Mouse (Mus musculus) spleen, postnatal 10 days (tissue): ENCODE measurements around the gene Rab1b.
"Not testable (repeated sequence)": the region's sequence is repeated elsewhere in the genome, so short reads cannot be mapped to it uniquely, and the experiment has no call there.

Experiments used
- DNase-seq, 2 experiments: peaks; one replicate each; pipeline ENCODE4 v3.0.0; 2021 to 2022; ENCODE audit warnings: low spot score in 2 of 2

The Rab1b gene

DNA sequence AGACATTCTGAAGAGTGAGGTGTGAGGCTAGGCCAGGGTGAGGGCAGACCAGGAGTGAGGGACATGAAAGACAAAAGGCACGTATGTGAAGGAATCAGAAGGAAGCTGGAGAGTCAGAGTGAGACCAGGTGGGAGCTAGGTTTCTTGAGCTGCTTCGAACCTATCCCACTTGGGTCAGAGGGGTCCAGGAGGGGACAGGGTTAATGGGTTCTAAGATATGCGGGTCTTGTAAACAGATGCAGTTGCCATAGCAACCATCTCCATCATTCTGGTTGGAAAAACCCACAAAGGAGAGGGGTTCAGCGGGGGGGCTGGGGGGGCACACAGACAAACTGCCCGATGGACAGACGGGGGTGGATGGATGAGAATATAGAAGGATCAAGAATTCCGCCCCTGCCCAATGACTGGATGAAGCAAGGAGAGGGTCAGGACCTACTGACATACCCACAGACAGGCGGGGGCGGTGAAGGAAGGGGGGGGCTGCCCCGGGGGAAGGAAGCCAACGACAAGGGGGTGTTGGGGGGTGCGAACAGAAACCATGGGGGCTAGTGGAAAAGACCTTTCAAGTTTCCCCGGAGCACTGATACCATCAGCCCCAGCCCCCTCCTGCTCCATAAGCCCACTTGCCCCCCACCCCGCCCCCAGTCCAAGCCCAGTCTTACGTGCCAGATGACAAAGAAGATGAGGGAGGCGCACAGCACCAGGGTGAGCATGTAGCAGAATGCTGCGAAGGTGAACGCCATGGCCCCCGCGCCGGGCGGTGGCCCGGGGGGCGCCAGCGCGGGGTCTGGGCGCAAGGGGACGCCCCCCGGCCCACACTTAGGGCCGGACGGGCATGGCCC lies 9.1 kb downstream of the Rab1b start:
- no peak for DNase-seq

DNA sequence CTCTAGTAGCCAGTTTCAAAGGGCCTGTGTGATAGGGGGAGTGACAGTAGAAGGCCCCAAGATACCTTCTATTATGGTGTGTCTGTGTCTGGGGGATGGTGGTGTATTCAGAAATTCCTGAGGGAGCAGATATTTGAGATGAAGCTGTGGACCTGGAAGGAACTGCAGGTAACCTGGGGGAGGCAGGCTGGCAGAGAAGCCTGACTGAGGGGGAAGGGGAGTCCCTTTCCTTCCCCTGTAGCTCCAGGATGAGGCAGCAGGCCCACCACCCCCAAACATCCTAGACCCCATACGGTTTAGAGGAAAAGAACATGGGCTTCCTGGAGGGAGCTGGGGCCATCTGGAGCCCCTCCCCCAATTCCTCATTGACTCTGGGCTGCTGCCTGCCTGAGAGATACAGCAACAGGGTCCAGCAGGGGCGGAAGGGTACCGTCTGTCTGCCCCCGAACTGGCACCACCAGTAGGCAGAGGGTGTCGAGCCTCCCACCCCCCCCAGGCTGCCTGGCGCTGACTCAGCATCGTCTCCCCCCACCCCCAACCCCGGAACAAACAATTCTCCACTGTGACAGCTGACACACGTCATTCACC lies 10.9 kb downstream of the Rab1b start:
- no peak for DNase-seq

DNA sequence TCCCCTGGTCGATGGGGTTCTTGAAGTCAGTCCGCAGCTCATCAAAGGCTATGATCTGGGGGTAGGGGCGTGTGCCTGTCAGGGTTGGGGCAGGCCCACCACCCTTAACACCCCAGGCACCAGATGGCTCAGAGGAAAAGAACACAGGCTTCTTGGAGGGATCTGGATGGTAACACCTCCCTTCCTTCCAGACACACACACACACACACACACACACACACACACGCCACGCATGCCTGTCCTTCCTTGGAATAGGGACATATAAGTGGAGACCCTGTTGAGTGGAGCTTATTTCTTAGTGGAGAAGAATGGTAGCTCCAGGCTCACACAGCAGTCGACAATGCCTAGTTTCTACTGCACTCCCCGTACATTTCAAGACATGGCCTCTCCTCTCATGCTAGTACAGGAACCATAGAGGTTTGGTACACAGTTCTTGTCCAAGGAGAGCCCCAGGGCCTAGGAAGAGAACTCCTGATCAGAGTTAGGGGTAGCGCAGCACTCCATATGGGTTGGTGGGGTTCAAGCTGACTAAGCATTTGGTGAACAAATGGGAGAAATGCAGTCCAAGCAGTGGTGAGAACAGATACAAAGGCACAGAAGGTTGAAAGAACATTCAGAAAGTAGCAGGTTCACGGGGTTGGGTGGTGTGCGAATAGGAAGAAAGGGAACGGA lies 12.0 kb downstream of the Rab1b start:
- no peak for DNase-seq

DNA sequence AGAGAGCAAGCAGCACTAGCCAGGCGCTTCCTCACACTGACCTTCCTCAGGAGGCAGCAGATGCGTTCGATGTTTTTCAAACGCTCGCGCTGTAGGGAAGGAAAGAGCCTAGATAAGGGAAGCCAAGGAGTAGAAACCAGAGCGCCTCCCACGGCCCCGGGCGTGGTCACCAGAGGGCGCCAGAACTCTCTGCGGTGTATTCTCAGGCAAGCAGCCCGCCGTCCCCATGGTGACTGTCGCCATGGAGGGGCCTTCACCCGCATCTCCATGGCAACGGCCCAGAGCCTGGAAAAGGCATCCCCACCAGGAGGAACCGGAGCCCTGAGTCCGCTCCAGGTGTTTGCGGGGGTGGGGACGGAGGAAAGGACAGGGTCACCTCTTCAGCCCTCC lies 12.6 kb downstream of the Rab1b start:
- peak; percentile 85 to 94 for DNase-seq

DNA sequence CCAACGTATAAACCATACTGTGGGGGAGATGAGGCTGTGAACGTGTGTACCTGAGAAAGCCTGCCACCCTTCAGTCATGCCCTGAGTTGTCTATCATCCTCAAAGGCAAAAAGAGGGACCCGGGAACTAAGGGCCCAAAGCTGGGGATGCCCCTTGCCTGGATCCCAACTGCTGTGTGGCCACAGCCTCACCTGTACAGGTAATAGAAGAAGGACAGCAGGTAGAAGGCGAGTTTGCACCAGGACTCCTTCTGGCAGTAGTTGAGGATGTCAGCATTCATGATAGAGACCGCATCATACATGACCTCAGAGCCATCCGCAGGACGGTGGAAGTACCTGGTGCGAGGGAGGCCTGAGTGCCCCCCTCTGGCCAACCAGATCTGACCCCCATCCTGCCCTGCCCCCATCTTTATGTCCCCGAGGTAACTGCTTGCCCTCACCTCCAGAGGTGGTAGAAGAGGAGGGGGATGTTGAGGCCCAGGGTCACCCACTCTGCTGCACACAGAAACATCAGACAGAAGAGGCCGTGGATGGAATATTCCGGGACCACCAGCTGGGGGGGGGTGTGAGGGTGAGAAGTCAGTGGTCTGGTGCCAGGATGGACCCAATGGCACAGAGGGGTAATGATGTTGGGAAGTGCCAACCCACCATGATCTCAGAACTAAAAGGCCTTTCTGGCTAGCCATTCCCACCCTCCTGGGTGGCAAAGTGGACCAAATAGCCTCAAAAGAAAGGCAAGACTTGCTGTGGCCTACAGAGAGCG lies 13.2 kb downstream of the Rab1b start:
- DNase-seq: no peak

DNA sequence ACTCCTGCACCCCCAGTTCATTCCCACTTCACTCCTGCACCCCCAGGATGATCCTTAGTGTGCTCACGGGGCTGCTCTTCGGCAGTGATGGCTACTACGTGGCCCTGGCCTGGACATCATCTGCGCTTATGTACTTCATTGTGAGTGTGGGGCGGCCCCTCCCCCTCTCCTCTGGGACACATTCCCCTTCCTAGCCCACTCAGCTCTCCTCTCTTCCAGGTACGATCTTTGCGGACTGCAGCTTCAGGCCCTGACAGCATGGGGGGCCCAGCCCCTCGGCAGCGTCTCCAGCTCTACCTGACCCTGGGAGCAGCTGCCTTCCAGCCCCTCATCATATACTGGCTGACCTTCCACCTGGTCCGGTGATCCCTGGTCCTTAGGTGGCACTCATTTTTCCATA lies 14.8 kb downstream of the Rab1b start:
- DNase-seq: no peak

DNA sequence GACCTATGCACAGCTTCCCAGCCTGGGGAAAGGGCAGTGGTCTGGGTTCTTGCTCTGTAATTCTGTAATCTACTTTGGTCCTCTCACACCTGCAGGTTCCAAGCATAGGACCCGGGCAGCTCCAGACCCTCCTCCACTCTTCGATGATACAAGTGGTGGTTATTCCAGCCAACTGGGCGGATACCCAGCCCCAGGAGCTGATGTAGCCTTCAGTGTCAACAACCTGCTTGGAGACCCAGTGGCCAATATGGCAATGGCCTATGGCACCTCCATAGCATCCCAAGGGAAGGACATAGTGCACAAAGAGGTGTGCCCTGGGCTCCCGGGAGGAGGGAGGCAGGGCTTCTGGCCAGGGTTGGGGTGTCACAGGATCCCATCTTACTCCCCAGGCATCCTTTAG lies 17.5 kb downstream of the Rab1b start:
- DNase-seq: no peak

DNA sequence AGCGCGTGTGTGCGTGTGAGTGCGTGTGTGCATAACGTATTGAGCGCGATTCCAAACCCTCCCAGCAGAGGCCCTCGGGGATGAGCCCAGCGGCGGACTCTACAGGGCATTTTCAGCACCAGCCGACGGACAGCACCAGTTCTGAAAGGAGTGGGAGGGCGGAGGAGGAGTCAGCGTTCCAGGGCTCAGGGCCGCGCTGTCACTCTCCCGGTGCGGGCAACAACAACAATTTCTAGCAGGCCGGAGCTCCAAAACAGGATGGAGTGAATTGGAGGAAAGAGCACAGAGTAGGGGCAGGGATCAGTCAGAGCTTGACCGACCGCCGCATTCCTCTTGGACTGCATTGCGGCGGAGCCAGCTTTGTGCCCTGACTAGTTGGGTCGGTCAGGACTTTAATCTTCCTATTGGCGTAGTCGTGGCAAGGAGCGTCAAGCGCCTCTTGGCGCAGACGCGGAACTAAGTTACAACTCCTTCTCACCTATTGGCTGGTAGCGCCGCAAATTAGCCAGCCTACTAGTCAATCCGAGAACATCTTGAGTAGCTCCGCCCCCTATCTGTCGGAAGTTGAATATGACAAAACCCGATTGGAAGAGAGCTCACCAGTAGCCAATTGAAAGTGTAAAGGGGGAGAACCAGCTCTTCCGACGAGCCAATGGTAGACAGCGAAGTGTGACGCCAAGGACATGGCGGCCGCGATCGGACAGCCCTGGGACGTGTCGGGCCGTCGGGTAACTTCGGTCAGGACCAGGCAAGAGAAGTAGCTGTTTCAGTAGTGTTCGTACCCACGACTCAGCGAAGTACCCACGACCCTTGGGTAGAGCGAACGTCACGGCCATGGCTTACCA lies 18.8 kb downstream of the Rab1b start, which contains the start of gene Yif1a:
TSS of gene Yif1a (plus strand) at position 655 of the 845 bp plus-strand sequence.
- peak; percentile 85 to 95 for DNase-seq

DNA sequence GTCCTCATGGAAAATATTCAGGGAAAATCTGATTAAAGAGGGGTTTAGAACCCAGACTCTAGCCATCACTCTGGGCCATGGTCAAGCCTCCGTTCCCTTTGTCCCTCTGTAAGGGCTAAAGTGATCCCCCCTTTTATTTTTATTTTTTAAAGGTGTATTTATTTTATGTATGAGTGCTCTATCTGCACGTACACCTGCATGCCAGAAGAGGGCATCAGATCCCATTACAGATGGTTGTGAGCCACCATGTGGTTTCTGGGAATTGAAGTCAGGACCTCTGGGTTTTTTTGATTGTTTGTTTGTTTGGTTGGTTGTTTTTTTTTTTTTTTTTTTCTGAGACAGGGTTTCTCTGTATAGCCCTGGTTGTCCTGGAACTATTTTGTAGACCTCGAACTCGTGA lies 20.3 kb downstream of the Rab1b start:
- not testable (repeated sequence) for DNase-seq

DNA sequence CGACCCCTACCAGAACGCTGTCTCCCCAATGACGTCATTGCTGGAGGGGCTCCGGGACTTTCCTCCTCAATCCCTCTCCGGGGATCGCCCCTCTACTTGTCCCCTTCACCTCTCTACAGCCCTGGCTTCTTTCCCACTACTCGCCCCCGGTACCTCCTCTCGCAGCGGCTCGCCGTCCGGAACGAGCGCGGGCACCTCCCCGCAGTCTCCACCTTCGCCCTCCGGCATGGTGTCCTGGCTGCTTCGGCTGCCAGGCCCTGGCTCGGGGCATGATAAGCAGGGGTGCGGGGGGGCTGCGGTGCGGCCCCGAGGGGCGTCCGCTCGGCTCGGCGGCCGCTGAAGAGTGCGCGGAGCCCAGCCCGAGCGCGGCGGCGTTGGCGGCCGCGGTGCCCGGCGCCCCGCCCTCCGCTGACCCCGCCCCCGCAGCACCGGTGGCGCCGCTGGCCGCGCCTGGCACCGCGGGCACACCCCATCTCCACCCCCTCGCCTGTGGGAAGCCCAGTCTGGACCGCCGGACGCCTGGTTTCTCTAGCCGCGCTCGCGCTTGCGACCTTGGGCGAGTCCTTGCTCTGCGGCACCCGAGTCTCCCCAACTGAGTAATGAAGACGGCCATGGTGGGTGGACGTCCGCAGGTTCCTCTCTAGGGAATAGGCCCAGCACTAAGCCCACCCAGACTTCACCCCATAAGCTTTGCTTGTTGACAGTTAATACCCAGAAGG lies 21.6 kb downstream of the Rab1b start, which contains the start of gene Tmem151a:
TSS of gene Tmem151a (minus strand) at position 387 of the 719 bp plus-strand sequence.
- peak; percentile 39 to 58 for DNase-seq

DNA sequence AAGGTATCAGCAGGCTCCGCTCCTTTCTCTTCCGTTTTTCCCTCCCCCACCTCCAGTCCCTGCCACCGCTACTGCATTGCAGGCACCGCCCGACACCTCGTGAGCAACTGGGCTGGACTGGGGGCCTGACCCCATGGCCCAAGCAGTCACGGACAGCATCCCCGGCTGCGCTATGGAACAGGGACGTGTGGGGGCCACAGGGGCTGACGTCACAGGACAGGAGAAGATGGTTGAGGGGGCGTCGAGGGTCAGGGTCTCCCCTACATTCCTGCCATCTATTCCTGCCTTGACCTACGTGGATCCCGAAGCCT lies 22.1 kb downstream of the Rab1b start:
- DNase-seq: no peak

DNA sequence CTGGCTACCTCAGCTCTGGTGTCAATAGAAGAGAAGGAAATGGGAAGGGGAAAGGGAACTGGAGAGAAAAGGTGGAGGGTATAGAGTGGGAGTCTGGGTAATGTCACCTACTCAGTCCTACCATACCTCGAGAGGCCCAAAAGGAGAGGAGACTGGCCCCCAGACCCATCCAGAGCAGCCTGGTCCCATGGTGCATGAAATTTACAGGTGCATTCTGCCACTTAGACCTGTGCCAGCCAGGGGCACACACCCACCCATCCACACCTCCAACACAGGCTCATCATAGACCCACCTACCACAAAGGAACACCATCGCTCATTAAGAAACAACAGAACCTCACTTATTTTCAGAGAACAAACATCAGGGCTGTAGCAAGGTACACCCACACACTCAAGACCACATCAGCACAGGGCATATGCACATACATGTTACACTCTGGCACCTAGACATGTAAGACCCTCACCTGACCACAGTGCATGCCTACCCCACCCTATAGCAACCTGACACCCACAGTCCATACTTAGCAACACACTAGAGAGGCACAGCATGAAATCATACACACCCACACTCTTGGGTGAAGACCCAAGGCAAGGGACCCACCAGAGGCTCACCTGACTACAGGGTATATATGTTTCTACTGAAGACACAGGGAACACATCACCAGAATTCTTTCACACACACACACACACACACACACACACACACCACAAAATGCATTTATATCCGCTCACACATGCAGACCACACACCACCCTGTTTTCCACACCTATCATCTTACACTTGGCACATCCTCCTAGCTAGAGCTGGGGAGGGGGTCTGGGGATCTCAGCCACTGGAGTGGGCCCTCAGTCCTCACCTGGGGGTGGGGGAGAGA lies 22.7 kb downstream of the Rab1b start:
- no peak for DNase-seq

DNA sequence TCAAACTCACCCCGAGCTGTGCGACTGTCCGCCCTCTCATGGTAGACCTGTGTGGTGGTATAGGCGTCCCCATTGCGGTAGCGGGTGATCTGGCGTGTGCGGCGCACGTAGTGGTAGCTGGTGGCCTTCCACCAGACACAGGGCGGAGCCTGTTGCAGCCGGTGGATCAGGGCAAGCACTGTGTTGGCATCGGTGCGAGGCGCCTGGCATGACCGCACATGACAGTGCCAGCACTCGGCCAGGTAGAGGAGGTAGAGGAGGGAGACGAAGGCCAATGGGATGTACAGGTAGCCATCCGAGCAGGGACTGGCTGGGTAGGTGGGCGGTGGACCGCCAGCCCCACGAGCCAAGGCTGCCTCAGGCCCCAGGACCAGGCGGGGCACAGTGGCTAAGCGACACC lies 24.3 kb downstream of the Rab1b start:
- no peak for DNase-seq

DNA sequence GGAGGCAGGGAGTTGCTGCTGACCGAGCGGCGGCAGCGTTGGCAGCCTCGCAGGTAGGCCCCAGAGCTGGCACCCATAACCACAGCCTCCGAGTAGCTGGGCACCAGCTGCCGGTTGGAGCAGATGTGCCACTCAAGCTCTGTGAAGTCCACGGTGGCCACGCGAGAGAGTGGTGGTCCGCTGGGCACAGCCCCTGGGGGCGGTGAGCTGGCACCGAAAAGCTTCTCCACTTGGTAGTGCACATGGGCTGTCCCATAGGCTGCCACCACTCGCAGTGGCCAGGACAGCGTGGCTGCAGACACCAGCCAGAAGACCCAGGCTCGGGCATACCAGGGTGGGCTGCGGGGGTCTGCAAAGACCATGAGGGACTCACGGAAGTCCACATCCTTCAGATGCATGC lies 24.9 kb downstream of the Rab1b start:
- no peak for DNase-seq

DNA sequence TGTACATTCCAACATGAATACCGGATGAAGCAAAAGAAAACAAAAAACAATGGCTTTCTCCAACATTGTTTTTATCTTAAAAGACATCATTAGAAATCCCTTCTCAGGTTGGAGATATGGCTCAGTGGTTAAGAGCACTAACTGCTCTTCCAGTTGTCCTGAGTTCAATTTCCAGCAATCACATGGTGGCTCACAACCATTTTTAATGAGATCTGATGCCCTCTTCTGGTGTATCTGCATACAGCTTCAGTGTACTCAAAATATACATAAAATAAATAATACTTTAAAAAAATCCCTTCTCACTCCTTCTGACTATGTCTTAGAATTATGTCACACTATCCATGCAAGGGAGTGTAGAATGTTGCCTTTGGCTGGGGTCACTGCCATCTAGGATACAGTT lies 27.6 kb downstream of the Rab1b start:
- no peak for DNase-seq

DNA sequence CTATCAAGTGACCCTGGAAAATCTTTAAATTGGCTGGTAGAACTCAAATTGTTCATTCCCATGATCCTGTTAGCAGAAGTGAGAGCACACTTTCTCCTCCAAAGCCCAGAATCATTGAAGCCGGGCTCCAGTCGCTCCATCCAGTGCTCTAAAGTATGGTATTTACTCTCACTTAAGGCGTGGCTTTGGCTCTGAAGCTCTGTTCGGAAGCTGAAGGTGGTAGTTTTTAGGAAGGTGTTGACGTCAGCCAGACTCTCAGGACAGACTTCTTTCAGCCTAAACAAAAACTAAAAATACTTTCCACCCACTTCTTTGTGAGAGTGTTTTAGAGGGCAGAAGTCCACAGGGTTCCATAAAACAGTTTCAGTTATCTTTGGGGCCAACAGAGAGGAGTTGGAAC lies 33.4 kb downstream of the Rab1b start:
- DNase-seq: no peak

DNA sequence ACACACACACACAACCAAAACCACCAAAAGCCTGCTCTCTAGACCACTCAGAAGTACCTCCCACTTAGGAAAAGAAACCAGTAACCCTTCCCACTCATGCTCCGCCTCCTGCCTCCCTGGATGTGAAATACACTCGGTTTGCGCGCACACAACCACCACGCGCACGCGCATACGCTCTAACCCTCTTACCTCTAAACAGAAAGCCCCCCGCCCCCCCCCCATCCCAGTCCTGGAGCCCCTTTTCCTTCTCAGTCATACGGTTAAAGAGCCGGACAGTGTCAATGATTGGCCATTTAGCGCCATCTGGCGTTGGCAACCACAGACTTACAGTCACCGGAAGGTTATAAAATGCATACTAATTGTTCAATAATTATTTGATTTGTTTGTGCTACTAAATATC lies 33.8 kb downstream of the Rab1b start:
- peak; percentile 51 to 80 for DNase-seq

DNA sequence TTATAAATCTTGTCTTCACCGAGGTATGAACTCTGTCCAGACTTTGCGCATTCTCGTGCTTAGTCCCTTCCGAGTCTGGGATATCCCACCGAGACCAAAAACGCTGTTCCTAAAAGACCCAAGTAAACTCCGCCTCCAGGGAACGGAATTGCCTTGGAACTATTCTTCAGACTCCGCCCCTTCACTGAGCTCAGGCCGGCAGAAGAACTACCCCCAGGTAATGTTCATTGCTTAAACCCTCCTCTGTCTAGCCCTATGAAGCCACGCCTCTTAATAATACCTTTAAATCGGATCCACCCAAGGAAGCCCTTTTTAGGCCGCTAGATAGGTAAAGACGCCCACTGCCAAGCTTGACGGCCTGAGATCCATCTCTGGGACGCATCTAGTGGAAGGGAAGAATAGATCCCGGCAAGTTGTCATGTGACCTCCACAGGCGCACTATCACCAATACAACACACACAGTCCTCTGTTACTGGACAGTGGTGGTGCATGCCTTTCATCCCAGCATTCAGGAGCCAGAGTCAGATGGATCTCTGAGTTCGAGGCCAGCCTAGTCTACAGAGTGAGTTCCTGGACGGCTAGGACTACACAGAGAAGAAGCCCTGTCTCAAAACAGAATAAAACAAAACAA lies 34.4 kb downstream of the Rab1b start:
- DNase-seq: no peak
